Mouse (Mus musculus): ENCODE data around the gene Tex2. TPM values are rescaled to one million over a fixed set of nuclear protein-coding genes. Genes with fewer than 3 reads are reported as not detected.
"Not testable (repeated sequence)": the region's sequence is repeated elsewhere in the genome, so short reads cannot be mapped to it uniquely, and the experiment has no call there.

Tex2 gene
- polyA plus RNA-seq, 1 experiment from 2014 or later, result 8.3 TPM

GRCm38 (mm10) chr11:106642966-106643637 lies 29.9 kb upstream of the Tex2 start:
- H3K27me3 ChIP-seq (ENCODE audit: control insufficient read depth, insufficient read depth, low read length), result no peaks in the 10 kb centered on the region
- ATAC-seq (replicated peaks; ENCODE audit: low FRiP score), result no peak

DNA sequence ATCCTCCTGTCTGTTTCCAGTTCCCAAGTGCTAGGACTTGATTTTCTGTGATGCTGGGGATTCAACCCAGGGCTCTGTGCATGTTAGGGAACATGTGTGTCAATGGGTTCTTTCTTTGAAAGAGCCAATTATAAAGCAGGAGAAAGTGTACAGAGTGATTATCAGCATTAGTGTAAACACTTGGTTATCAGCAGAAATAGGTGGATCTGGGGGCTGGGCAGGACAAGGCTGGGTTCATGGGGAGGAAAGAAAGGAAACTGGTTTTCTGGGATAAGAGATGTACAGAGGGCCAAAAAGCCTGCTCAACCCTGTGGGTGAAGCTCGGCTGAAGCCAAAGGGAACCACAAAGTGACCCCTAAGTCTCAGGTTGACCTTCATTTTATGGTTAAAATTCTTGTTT lies 28.4 kb upstream of the Tex2 start:
- H3K27ac ChIP-seq (ENCODE audit: low read depth, low read length), result no peak overlapping the region
- no peaks in the 10 kb centered on the region for H3K36me3 ChIP-seq (ENCODE audit: control insufficient read depth, insufficient read depth, low read length)
- WGBS, result 69% methylated on average over 1 of the region's 1 CpGs
- peaks cover 10% of the 10 kb centered on the region; the same call in 1 of the 2 replicates for H3K4me1 ChIP-seq (replicated peaks; ENCODE audit: control insufficient read depth, insufficient read depth, low read length)
- H3K9me3 ChIP-seq (ENCODE audit: control insufficient read depth, low read length), result no peaks in the 10 kb centered on the region
- no peak overlapping the region for H3K4me3 ChIP-seq (ENCODE audit: low read depth, low read length)
- no peak overlapping the region for H3K9ac ChIP-seq (ENCODE audit: low read length)
- H3K4me2 ChIP-seq (ENCODE audit: low read depth, low read length, severe bottlenecking), result no peak overlapping the region
- DNase-seq (ENCODE audit: low spot score) (no peak), ATAC-seq (replicated peaks; ENCODE audit: low FRiP score) (no peak)
- H3K27me3 ChIP-seq (ENCODE audit: control insufficient read depth, insufficient read depth, low read length), result no peaks in the 10 kb centered on the region

More at GRCm38 (mm10) chr11:106642966-106643637, 29.9 kb upstream of the Tex2 start:
- Histone ChIP-seq H3K36me3 (ENCODE audit: control insufficient read depth, insufficient read depth, low read length) (no peaks in the 10 kb centered on the region), H3K4me2 (ENCODE audit: low read depth, low read length, severe bottlenecking) (no peak overlapping the region), H3K9ac (ENCODE audit: low read length) (no peak overlapping the region), H3K4me3 (ENCODE audit: low read depth, low read length) (no peak overlapping the region), H3K4me1 (replicated peaks; ENCODE audit: control insufficient read depth, insufficient read depth, low read length) (peaks cover 5% of the 10 kb centered on the region; the same call in 1 of the 2 replicates), H3K9me3 (ENCODE audit: control insufficient read depth, low read length) (no peaks in the 10 kb centered on the region), H3K27ac (ENCODE audit: low read depth, low read length) (no peak overlapping the region)
- DNase-seq (ENCODE audit: low spot score), result no peak
- WGBS, result 80% methylated on average over 8 of the region's 8 CpGs

DNA sequence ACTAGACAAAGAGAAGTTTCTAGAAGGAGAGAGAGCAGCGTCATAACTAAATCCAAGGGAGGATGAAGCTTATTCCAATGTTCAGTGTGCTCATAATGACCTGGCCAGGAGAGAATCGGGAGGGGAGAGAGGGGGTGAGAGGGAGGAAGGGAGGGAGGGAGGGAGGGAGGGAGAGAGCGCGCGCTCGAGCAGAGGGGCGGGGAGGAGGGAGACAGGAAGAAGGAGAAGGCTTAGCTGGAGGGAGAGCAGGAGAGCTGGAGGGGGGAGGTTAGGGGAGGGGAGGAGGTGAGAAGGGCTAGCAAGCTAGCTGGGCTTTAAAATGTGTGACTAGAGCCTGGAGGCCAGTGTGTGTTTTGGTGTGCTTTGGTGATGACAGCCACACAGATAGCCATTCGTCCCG lies 26.8 kb upstream of the Tex2 start:
- Histone ChIP-seq H3K36me3 (ENCODE audit: control insufficient read depth, insufficient read depth, low read length) (no peaks in the 10 kb centered on the region), H3K27ac (ENCODE audit: low read depth, low read length) (no peak overlapping the region), H3K4me2 (ENCODE audit: low read depth, low read length, severe bottlenecking) (no peak overlapping the region), H3K9ac (ENCODE audit: low read length) (no peak overlapping the region), H3K9me3 (ENCODE audit: control insufficient read depth, low read length) (no peaks in the 10 kb centered on the region), H3K27me3 (ENCODE audit: control insufficient read depth, insufficient read depth, low read length) (no peaks in the 10 kb centered on the region), H3K4me1 (replicated peaks; ENCODE audit: control insufficient read depth, insufficient read depth, low read length) (peaks cover 10% of the 10 kb centered on the region; the same call in 1 of the 2 replicates), H3K4me3 (ENCODE audit: low read depth, low read length) (no peak overlapping the region)
- ATAC-seq (replicated peaks; ENCODE audit: low FRiP score) (no peak), DNase-seq (ENCODE audit: low spot score) (no peak)
- WGBS, result 25% methylated on average over 7 of the region's 9 CpGs

DNA sequence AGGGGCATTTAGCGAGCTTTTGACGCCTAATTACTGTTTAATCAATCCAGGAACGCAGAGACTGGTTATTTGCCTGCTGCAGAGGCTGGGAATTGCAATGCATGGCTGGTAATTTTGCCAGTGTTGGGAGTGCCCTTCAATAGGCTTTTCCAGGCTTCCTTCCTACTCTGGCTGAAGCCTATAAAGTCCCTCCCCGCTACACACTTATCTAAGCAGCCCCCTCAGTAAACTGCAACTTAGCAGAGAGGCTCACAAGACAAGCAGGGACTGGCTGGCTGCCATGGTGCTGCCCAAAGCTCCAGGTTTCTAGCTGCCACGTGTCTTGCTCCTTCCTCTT lies 26.1 kb upstream of the Tex2 start:
- no peak for ATAC-seq (replicated peaks; ENCODE audit: low FRiP score)
- WGBS, result 10% methylated on average over 5 of the region's 5 CpGs
- no peak overlapping the region for H3K4me2 ChIP-seq (ENCODE audit: low read depth, low read length, severe bottlenecking)
- DNase-seq (ENCODE audit: low spot score), result no peak
- peaks cover 10% of the 10 kb centered on the region; the same call in 1 of the 2 replicates for H3K4me1 ChIP-seq (replicated peaks; ENCODE audit: control insufficient read depth, insufficient read depth, low read length)
- H3K9ac ChIP-seq (ENCODE audit: low read length), result no peak overlapping the region
- H3K27me3 ChIP-seq (ENCODE audit: control insufficient read depth, insufficient read depth, low read length), result no peaks in the 10 kb centered on the region
- H3K4me3 ChIP-seq (ENCODE audit: low read depth, low read length), result no peak overlapping the region
- no peaks in the 10 kb centered on the region for H3K9me3 ChIP-seq (ENCODE audit: control insufficient read depth, low read length)
- H3K36me3 ChIP-seq (ENCODE audit: control insufficient read depth, insufficient read depth, low read length), result no peaks in the 10 kb centered on the region
- H3K27ac ChIP-seq (ENCODE audit: low read depth, low read length), result no peak overlapping the region

GRCm38 (mm10) chr11:106638551-106639355 lies 25.5 kb upstream of the Tex2 start:
- H3K27ac ChIP-seq (ENCODE audit: low read depth, low read length), result no peak overlapping the region
- no peaks in the 10 kb centered on the region for H3K36me3 ChIP-seq (ENCODE audit: control insufficient read depth, insufficient read depth, low read length)
- H3K9me3 ChIP-seq (ENCODE audit: control insufficient read depth, low read length), result no peaks in the 10 kb centered on the region
- peaks cover 10% of the 10 kb centered on the region; the same call in 1 of the 2 replicates for H3K4me1 ChIP-seq (replicated peaks; ENCODE audit: control insufficient read depth, insufficient read depth, low read length)
- H3K27me3 ChIP-seq (ENCODE audit: control insufficient read depth, insufficient read depth, low read length), result no peaks in the 10 kb centered on the region
- no peak overlapping the region for H3K4me3 ChIP-seq (ENCODE audit: low read depth, low read length)
- H3K9ac ChIP-seq (ENCODE audit: low read length), result no peak overlapping the region
- WGBS, result 25% methylated on average over 9 of the region's 9 CpGs
- ATAC-seq (replicated peaks; ENCODE audit: low FRiP score), result no peak
- DNase-seq (ENCODE audit: low spot score), result no peak
- H3K4me2 ChIP-seq (ENCODE audit: low read depth, low read length, severe bottlenecking), result no peak overlapping the region

DNA sequence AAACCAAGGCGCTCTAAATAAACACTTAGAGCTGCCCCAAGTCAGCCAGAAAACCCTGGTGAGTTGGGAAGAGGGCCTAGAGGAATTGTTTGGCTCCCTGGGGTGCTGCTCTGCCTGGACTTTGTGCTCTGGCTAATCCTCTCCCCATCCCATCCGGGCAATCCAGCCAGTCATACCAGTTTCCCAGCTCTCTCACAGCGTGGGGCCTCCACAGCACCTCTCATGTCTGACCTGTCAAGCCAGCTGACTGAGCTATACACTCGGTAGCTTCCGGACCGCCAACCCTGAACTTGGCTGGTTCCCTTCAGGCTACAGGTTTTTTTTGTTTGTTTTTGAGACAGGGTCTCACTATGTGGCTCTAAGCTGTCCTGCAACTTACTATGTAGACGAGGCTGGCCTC lies 24.5 kb upstream of the Tex2 start:
- DNase-seq (ENCODE audit: low spot score) (no peak), ATAC-seq (replicated peaks; ENCODE audit: low FRiP score) (no peak)
- Histone ChIP-seq H3K36me3 (ENCODE audit: control insufficient read depth, insufficient read depth, low read length) (no peaks in the 10 kb centered on the region), H3K4me3 (ENCODE audit: low read depth, low read length) (no peak overlapping the region), H3K9ac (ENCODE audit: low read length) (no peak overlapping the region; the same call in 1 of the 2 replicates), H3K9me3 (ENCODE audit: control insufficient read depth, low read length) (no peaks in the 10 kb centered on the region), H3K4me1 (replicated peaks; ENCODE audit: control insufficient read depth, insufficient read depth, low read length) (peaks cover 10% of the 10 kb centered on the region; the same call in 1 of the 2 replicates), H3K4me2 (ENCODE audit: low read depth, low read length, severe bottlenecking) (no peak overlapping the region), H3K27ac (ENCODE audit: low read depth, low read length) (no peak overlapping the region), H3K27me3 (ENCODE audit: control insufficient read depth, insufficient read depth, low read length) (no peaks in the 10 kb centered on the region)
- WGBS, result 6% methylated on average over 7 of the region's 7 CpGs

GRCm38 (mm10) chr11:106635946-106636345 lies 22.7 kb upstream of the Tex2 start:
- 64% methylated on average over 2 of the region's 2 CpGs for WGBS
- H3K4me2 ChIP-seq (ENCODE audit: low read depth, low read length, severe bottlenecking), result no peak overlapping the region
- no peaks in the 10 kb centered on the region for H3K36me3 ChIP-seq (ENCODE audit: control insufficient read depth, insufficient read depth, low read length)
- no peak for DNase-seq (ENCODE audit: low spot score)
- no peaks in the 10 kb centered on the region for H3K9me3 ChIP-seq (ENCODE audit: control insufficient read depth, low read length)
- no peak overlapping the region for H3K9ac ChIP-seq (ENCODE audit: low read length)
- no peak overlapping the region for H3K27ac ChIP-seq (ENCODE audit: low read depth, low read length)
- no peak for ATAC-seq (replicated peaks; ENCODE audit: low FRiP score)
- peaks cover 10% of the 10 kb centered on the region; the same call in 1 of the 2 replicates for H3K4me1 ChIP-seq (replicated peaks; ENCODE audit: control insufficient read depth, insufficient read depth, low read length)
- no peaks in the 10 kb centered on the region for H3K27me3 ChIP-seq (ENCODE audit: control insufficient read depth, insufficient read depth, low read length)
- no peak overlapping the region for H3K4me3 ChIP-seq (ENCODE audit: low read depth, low read length)

DNA sequence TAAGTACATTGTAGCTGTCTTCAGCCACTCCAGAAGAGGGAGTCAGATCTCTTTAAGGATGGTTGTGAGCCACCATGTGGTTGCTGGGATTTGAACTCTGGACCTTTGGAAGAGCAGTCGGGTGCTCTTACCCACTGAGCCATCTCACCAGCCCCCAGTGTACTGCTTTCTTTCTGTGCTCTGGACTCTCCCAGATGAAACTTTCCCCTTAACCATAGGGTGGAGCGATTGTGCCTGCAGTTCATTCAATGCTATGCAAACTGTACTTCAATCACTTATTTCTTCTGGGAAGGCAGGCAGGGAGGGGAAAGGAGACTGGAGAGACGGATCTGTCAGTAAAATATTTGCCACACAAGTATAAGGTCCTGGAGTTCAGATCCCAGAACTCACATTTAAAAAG lies 21.0 kb upstream of the Tex2 start:
- not testable (repeated sequence) for H3K9me3 ChIP-seq (ENCODE audit: control insufficient read depth, low read length); H3K4me3 ChIP-seq (ENCODE audit: low read depth, low read length); H3K36me3 ChIP-seq (ENCODE audit: control insufficient read depth, insufficient read depth, low read length); H3K9ac ChIP-seq (ENCODE audit: low read length); H3K27ac ChIP-seq (ENCODE audit: low read depth, low read length); H3K4me2 ChIP-seq (ENCODE audit: low read depth, low read length, severe bottlenecking); H3K27me3 ChIP-seq (ENCODE audit: control insufficient read depth, insufficient read depth, low read length); H3K4me1 ChIP-seq (replicated peaks; ENCODE audit: control insufficient read depth, insufficient read depth, low read length); ATAC-seq (replicated peaks; ENCODE audit: low FRiP score); DNase-seq (ENCODE audit: low spot score)
- WGBS, result 90% methylated on average over 3 of the region's 3 CpGs
